Mouse (Mus musculus) urinary bladder, postnatal 4 days (tissue): ENCODE data around the gene Ier5l.

Source experiments
- DNase-seq, 2 experiments: peaks; one replicate each; pipeline ENCODE4 v3.0.0; 2021 to 2022; ENCODE audit warnings: low spot score in 2 of 2

The Ier5l gene

DNA sequence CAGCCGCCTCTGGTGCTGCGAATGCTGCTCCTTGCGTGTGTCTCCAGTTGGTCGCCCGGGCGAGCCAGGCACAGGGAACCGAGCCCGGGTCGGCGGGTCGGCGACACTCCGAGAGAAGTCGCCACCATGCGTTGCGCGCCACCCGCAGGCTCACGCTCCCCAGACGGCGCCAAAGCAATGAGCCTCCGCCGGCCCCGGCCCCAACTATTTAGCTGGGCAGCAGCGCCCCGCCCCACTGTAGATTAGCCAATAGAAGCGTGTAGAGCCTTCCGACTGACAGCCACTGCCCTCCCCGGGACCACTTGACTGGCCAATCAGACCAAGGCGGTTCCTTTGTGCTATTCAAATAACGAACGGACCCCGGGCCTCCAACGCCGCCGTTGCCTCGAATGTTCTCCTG, at the start of gene Ier5l:
TSS of gene Ier5l (minus strand) at position 181 of the 400 bp plus-strand sequence.
- DNase-seq: peak; percentile 95 to 96

DNA sequence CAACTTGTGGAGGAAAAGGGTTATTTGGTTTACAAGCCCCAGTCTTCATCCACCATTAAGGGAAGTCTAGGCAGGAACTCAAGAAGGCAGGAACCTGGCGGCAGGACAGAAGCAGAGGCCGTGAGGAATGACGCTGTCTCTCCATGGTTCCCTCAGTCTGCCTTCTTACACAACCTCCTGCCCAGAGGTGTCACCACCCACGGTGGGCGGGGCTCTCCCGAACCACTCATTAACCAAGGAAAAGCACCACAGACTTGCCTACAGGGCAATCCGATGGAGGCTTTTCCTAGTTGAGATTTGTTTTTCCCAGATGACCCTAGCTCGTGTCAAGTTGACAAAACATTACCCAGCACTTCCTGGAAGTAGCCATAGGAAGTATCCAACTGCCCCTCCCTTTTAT, 49.7 kb upstream of the Ier5l start:
- DNase-seq: no peak

DNA sequence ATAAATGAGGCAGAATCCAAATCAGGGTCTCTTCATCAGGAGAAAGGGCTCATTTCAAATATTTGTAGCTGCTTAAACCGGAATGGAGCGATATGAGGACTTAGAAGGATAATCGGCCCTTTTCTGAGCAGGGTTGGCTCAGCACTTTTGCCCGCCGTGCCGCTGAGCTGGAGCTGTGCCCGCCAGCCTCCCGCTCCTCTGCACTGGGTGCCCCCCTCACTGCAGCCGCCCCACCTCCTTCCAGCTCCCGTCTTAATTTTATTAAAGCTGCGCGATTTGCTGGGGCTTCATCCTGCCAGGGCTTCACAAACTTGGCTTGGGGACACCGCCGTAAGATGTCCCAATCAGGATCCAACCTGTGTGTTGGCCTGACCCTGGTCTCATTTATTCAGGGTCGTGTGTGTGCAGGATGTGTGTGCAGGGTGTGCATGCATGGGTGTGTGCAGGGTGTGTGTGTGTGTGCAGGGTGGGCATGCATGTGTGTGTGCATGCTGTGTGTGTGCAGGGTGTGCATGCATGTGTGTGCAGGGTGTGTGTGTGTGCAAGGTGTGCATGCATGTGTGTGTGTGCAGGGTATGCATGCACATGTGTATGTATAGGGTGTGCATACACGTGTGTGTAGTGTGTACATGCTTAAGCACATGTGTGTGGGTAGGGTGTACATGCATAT, 36.8 kb upstream of the Ier5l start:
- no peak for DNase-seq

DNA sequence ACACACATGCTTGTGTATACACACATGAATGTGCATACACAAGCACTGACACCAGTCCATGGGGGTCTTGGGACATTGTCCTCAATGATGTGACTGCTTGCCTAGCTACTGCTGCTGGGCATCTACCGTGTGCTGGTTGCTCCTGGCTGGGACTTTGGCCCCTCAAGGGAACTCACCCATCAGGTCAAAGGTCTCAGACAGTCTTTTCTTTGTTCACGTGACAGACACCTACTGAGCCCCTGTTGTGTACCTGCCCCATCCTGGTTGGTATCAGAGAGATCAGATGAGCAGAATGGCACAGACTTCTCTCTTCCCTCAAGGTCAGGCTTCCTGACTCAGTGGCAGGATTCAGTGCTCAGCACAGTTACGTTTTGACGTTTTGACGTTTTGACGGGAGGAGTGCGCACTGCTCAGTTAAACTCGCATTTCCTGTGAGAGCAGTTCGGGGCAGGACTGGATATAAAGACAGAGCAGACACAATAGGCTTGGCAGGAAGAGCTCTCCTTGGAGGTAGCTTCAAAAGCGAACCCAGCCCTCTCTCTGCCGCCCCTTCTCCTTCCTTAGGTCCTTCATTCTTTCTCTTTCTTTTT, 33.2 kb upstream of the Ier5l start:
- no peak for DNase-seq

DNA sequence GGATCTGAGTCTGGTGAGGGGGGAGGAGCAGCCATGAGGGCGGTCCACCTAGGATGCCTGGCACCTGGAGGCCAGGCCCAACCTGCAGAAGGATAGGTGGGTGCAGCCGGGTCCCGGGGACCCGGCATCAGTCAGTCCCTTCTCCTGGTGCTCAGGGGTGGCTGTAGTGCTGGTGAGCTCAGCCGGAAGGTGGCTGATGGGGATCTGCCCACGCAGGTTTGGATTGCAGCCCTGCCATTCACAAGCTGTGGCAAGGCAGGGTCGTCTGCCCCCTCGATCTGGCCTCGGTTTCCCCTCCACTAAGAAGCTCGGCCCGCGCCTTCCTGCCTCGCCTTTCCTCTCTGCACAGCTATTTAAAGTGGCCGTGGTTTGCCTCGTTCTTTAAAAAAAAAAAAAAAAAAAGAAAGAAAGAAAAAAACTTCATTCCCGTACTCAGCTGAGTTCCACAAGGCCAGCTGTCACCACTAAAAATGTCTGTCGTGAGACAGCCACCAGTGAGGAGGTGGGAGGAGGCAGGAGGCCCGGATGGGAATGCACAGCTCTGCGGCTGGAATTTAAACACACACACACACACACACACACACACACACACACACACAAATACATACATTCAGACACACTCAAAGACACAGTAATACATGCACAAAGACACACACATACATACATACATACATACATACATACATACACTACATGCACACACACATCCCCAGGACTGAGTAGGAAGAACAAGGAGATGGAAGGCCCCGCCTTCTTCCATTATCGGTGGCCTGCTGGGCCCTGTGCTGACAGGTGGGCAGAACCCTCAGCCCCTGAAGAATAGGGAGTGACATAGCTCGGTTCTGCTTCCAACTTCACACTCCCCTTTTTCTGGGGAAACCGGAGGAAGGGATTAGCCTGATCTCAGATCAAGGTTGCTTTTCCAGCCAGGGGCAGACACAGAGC, 29.9 kb upstream of the Ier5l start:
- DNase-seq: no peak

DNA sequence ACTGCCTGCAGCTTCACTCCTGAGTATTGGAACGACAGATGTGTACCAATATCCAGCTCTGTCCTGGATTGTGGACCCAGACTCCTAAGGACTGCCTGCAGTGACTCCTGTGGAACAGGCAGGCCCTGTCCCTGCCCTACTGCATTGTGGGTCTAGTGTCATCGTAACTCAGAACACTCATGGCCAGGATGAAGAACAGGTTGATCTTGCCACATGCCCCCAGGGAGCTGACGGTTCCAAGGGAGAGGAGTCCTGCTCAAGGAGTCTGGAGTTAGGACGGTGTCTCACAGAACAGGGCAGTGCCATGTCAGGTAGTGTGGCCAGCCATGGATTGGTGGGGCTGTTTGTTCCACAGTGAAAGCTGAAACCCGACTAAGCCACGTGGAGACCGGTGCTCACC, 27.7 kb upstream of the Ier5l start:
- no peak for DNase-seq

DNA sequence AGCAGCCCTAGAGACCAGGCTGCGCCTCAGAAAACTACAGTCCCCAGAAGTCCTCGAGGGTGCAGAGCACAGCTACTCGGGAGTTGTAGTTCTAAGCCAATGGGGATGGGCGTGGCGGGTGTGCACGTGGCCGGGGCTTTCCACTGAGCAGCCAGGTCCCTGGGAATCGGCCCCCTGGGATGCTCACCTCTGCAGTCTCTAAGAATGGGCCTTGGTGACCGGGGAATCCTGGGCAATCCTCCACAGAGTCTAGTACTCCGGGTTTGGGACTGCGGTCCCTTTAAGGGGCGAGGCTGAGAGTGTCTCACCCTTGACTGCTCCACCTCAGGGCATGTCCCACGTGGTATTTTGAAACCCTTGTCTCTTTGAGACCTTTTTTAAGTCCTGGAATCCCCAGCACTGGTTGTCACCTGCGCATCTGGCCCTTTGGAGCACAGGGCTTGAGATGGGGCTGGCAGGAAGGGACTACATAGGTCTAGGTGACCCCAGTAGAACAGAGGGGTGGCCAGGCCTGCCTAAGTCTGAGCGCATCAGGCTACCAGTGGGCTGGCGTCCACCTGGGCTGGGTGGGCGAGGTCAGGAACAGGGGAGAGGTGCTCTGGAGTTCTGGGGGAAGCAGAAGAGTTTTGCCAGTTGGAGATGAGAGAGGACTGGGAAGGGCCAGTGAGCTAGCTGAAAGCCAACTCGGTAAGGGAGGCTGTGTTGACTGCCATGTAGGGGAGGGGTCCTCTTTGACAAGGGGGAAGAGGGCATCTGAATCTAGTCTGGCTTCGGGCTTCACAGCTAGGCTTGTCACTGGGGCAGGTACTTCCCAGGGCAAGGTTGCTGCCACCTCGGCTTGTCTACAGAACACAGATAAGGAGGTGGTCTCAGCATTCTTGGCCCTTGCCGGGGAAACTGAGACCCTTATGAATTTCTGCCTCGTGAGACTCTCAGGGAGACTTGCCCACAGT, 22.2 kb upstream of the Ier5l start:
- DNase-seq: peak in 1 of 2 experiments; percentile 44

DNA sequence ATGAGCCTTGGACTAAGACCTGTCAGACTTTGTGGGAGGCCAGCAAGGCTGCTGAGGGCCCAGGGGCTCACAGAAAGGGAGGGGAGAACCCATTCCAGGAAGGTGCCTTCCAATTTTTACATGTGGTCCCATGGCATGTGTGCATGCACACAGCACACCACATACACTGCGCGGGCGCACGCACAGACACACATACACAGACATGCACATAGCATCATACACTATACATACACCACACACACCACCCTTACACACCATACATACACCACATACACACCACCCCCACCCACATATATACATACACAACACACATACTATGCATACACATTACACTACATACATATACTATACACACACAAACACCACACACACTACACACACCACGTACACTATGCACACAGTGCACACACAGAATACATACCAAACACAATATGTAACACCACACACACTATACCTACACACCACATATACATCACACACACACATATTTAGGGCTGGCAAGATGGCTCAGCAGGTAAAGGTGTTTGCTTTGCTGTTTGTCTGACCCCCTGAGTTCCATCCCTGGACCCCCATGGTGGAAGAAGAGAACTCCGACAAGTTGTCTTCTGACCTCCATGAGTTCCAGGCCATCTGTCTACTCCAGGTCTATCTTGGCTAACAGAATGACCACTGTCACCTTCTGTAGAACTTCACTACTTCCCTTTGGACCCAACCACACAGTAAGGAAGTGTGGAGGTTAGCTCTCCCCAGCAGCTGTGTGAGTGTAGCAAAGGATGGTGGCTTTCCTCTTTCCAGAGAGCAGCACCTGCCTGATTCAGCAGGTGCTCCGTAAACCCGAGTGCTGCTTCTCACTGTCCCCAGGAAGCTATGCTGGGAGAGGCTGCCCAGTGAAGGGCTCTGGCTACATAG, 21.2 kb upstream of the Ier5l start:
- DNase-seq: no peak

DNA sequence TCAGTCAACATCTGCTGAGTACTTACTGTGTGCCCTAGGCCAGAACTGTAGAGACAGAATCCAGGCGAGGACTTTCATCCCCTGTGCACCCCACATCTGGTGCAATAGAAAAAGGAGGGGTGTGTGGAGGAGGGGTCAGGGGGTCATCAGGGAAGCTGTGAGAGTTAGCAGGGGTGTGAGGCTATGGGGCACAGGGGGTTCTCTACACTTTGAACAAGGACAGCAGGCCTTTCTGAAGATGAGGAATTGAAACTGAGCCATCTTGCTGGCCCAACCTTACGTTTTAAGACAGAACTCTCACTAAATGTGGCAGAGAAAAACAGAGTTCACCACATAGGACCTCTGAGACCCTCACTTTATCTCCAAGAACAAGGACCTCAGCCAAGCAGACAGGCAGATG, 16.4 kb upstream of the Ier5l start:
- no peak for DNase-seq

DNA sequence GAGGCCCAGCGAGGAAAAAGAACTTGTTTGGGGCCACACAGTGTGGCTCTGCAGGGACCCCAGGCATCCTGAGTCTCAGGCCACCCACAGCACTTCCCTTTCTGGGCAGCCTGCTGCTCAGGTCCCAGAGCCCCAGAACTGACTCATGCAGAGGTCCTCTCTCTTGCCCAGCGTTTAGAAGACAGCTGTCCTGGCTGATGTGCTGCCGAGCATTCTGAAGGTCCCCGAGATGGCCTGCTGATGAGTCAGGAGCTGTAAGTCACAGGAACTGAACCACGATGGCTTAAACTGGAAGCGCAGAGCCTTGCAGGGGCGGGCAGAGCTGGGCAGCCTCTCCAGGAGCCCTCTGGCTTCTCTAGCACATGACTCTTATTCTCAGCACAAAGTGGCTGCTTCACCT, 13.6 kb upstream of the Ier5l start:
- no peak for DNase-seq

DNA sequence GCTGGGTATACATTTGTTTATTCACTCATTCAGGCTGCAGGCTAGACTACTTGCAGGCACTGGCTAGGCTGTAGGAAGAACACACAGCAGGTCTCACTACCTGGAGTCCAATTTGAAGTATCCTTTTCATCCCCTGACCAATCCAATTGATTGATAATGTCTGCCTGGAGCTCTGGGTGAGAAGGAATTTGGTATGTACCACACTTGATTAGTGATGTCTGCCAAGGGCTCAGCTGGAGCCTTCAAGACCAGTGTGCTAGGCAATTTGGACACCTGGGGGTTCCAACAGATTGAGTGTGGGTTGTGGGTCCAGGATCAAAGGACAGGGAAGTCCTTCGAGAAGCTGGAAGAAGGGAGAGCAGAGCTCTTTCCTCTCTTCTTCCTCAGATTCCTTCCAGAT, 4.5 kb upstream of the Ier5l start:
- no peak for DNase-seq

DNA sequence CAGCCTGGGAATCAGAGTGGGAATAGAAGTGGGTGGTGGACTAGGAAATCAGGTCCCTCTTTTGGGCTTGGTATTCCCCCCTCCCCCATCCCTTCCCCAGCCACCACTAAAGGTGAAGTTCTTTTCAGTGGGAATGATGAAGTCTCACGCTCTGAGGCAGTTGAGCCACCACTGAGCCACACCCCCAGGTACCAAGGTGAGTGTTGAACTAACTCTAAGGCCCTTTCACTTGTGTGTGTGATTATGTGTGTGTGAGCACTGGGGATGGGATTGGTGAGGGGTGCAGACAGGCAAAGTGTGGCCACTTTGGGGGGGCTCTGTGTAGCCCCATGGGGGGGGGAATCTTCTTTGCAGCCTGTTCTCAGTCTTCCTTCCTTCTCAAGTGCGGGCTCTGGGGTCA, 2.2 kb upstream of the Ier5l start:
- DNase-seq: no peak

DNA sequence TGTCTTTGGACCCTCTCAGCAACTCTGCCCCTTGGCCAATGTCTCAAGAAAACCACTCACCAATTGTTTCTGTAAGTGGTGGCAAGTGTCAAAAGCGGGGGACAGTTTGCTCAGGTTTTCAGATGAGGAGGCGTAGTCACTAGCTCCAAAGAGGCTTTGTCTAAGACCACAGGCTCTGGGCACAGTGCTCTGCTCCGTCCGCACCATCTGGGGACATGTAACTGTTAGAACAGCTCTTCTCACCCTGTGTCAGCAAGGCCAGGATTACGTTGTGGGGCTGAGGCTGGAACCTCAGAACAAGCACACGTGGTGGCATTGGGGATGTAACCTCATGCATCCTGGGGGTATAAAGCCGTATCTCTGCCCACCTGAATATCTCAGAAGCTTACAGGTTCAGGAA, 1.4 kb upstream of the Ier5l start:
- DNase-seq: no peak

DNA sequence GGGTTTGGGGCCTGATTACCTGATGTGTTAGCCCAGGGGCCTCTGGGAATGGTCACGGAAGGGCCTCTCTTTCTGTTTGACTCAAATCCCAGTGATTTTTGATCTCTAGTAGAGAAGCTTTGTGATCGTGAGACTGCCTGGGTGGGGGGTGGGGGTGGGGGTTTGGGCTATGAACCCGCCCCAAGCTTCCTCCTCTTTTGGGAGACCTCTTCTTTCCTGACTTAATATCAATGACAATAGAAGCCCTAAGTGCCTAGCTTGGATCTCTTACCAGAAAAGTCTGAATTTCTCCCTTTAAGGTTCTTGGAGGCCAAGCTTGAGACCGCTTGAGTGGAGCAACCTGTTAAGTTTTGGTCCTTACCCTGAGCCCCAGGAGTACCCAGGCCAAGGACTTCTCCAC, 757 bp upstream of the Ier5l start:
- DNase-seq: no peak

DNA sequence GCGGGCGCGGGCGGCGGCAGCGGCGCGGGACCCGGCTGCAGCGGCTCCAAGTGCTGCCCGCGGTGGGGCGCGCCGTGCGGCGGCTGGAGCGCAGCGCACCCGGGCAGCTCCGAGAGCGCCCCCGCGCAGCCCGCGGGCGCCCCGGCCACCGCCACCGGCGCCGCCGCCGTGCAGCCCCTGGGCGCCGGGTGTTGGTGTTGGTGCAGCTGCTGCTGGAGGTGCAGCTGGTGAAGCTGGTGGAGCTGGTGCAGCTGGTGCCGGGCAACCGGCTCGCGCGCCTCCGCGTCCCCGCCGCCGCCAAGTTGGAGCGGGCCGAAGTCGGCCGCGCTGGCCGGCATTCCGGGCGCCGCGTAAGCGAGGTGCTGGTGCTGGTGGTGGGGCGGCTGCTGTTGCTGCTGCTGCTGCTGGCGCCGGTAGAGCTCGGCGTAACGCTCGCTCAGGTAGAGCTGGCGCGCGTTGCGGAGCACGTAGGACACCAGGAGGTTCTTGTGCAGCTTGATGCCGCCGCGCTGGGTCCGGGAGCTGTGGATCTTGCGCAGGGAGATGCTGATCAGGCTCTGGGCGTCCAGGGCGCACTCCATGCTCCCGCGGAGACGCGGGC, 488 bp downstream of the Ier5l start:
- peak; percentile 65 for DNase-seq

DNA sequence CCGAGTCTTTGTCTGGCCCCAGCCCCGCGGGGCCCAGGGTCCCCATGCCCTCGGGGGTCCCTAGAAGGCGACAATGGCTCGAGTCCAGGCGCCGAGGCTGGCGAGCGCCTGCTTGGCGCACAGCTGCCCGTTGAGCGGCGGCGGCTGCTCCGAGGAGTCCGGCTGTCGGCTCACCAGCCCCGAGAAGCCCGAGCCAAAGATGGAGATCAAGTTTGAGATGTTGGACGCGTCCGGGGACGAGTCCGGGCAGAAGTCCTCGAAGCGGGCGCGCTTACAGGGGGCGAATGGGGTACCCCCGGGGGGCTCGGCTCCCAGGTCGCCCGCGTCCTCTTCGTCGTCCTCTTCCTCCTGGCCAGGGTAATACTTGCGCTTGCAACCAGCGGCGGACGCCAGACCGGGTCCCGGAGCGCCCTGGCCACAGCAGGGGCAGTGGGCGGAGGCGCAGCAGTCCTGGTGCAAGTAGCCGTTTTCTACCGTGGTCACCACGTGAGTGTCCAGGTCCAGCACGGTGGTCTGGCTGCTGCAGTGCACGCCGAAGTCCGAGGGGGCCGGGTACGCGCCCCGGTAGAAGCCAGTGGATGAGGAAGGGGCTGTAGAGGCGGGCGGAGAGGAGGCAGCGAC, 1.2 kb downstream of the Ier5l start:
- peak; percentile 52 to 63 for DNase-seq

DNA sequence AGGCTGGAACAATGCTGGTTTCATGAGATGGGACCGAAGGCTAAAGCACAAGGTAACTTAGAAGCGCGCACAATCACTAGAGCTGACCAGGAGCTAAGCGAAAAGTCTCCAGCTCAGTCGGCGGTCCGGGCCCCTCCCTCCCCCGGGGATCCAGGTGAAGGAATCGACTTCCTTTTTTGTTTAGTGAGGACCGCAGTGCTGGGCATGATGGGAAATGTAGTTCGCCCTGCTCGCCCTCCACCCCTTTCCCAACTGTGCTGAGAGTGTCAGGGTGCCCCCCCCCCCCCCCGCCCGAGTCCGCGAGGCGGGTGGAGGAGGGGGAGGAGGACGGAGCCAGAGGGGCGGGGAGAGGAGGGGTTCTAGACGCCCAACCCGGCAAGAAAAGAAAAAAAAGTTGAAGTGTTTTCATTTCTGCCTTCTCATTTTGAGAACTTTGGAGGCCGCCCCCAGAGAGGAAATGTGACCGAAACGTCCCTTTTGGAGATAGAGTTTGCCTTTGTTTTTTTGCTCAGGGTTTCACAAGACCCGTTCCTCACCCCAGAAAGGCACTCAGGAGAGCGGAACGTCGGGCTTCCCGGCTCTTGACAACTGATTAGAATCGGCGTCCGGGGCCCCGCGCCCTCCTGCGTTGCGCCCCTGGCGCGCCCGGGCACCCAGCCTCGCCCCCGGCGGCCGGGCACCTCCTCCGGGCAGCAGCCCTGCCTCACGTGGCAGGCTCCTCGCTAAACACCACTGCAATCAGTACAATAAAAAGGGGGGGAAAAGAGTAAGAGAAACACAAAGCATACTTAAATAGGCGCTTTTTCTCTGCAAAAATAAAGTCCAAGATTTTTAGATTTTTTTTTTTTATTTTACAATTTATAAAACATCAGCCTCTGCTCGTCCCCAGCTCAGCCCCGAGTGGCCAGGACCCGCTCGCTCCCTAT, 2.0 kb downstream of the Ier5l start:
- DNase-seq: peak; percentile 83 to 84

DNA sequence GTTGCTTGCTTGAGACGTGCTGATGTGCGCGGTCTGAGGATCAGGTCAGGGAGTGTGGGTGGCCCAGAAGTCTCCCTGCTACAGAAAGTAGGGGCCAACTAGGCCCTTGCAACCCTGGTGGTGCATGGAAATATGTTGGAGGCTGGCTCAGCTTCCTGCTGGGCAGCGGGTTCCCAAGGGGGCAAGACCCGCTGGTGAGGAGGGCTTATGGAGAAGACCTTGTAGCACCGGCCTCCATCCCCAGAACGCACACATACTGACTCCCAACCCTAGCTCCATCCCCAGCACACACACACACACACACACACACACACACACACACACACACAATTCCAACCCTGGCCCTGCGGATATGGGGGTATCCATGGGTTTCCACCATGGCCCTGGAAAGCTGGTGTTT, 3.0 kb downstream of the Ier5l start:
- DNase-seq: no peak
